Mouse (Mus musculus) liver, embryonic 11.5 days (tissue): ENCODE data around the gene Scamp2. TPM values are rescaled to one million over a fixed set of nuclear protein-coding genes. Genes with fewer than 3 reads are reported as not detected.

ENCODE experiments used
- ATAC-seq: fragments of 200-750 bp; cut with Nextera tagmentation; replicated peaks from 2 replicates; pipeline ENCODE4 v1.8.0; 2017; ENCODE audit warnings: moderate number of reproducible peaks, mild to moderate bottlenecking, moderate TSS enrichment, moderate library complexity; ENCODE audit not compliant: low FRiP score
- DNase-seq: peaks from one replicate; pipeline ENCODE4 v3.0.0-alpha.2; 2017; ENCODE audit warnings: low spot score
- H3K27ac ChIP-seq: fragments of 300-500 bp; sonication (generic); 2 replicates; pipeline ENCODE4 v1.5.1; 2014; ENCODE audit warnings: mild to moderate bottlenecking, low read depth, low read length, control low read depth
- H3K27me3 ChIP-seq: fragments of 300-500 bp; sonication (generic); replicated peaks from 2 replicates; pipeline ENCODE4 v1.6.1; 2014; ENCODE audit warnings: low read length, mixed read lengths; ENCODE audit not compliant: control insufficient read depth, insufficient read depth
- H3K36me3 ChIP-seq: fragments of 300-500 bp; sonication (generic); 2 replicates; pipeline ENCODE4 v1.6.1; 2014; ENCODE audit warnings: mild to moderate bottlenecking, low read length, moderate library complexity, mixed read lengths; ENCODE audit not compliant: control insufficient read depth, insufficient read depth
- H3K4me1 ChIP-seq: fragments of 300-500 bp; sonication (generic); replicated peaks from 2 replicates; pipeline ENCODE4 v1.6.1; 2014; ENCODE audit warnings: low read length, mixed read lengths; ENCODE audit not compliant: control insufficient read depth, insufficient read depth
- H3K4me2 ChIP-seq: fragments of 300-500 bp; sonication (generic); 2 replicates; pipeline ENCODE4 v1.6.1; 2014; ENCODE audit warnings: mild to moderate bottlenecking, control low read depth, moderate library complexity
- H3K4me3 ChIP-seq: fragments of 300-500 bp; sonication (generic); 2 replicates; pipeline ENCODE4 v1.5.1; 2014; ENCODE audit warnings: low read depth, low read length, control low read depth
- H3K9ac ChIP-seq: fragments of 300-500 bp; sonication (generic); 2 replicates; pipeline ENCODE4 v1.6.1; 2014; ENCODE audit warnings: low read depth, low read length, control low read depth
- H3K9me3 ChIP-seq: fragments of 300-500 bp; sonication (generic); 2 replicates; pipeline ENCODE4 v1.6.1; 2016; ENCODE audit warnings: low read length, inconsistent platforms, mixed read lengths; ENCODE audit not compliant: control insufficient read depth
- WGBS: fragments of 180-500 bp; shearing (Covaris S2); extraction: QIAGEN DNeasy Blood & Tissue Kit; methylation state at CpG from one replicate; pipeline ENCODE4 v1.1.7; 2014; 5-methylcytosine and 5-hydroxymethylcytosine counted together
- polyA plus RNA-seq: library from polyadenylated mRNA; unstranded; fragments of >200 nt; fragmentation: Nextera tagmentation; extraction: Ambion mirVana; gene quantifications from 2 replicates; pipeline ENCODE4 v1.2.1, GENCODE M21; 2014

Gene Scamp2
- polyA plus RNA-seq, 1 experiment from 2014 or later: 47.6 TPM

DNA sequence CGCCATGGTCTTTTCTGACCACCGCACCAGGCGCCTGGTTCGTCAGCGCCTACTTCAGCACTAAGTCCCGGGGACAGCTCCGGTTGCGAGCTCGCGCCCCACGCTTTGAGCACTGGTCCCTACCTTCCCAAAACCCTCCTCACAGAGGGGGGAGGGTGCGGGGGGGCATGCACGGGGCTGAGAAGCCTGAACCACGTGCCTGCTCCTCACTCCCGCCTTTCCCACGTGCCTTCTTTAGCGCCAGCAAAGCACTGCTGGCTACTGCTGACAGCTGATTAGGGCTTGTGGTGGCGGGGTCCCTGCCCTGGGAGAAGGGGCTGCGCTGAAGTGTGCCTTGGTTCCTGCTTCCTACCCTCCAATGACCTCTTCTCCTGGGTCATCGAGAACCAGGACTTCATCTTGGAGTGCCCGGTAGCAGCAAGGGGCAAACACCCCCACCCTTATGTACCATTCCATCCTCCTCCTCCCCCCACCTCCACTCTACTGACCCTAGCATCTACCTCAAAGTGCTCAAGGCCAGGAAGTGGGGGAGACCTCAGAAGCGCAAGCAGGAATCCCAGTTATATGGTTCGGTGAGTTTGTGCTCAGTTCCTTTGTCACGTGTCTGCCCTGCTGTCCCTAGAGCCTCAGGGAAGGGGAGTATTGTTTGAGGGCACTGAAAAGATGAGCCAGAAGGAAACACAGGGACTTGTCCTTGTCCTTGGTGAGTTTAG lies 45.6 kb downstream of the Scamp2 start, which contains the start of gene Cplx3:
Gene Cplx3, minus strand, starts transcription at position 143 of the 713 bp plus-strand sequence.
- WGBS: 7% methylated on average over 24 of the region's 24 CpGs
- Histone ChIP-seq H3K27me3 (peaks cover 25% of the 10 kb centered on the region), H3K4me3 (no peak within 1 kb of the TSS), H3K36me3 (no peaks in the 10 kb centered on the region), H3K9ac (no peak within 1 kb of the TSS), H3K4me2 (no peak within 1 kb of the TSS), H3K4me1 (peaks cover 1% of the 10 kb centered on the region), H3K9me3 (no peaks in the 10 kb centered on the region), H3K27ac (no peak within 1 kb of the TSS)
- ATAC-seq (no peak; the same call in 1 of the 2 replicates), DNase-seq (peak; percentile 67)

GRCm38 (mm10) chr9:57609803-57610202 lies 49.1 kb downstream of the Scamp2 start:
- H3K4me3 ChIP-seq: no peak overlapping the region
- ATAC-seq (no peak), DNase-seq (no peak)
- no peaks in the 10 kb centered on the region for H3K4me1 ChIP-seq
- H3K36me3 ChIP-seq: no peaks in the 10 kb centered on the region
- no peak overlapping the region for H3K27ac ChIP-seq
- WGBS: 50% methylated on average over 3 of the region's 3 CpGs
- no peak overlapping the region for H3K9ac ChIP-seq
- H3K9me3 ChIP-seq: no peaks in the 10 kb centered on the region
- H3K27me3 ChIP-seq: peaks cover 21% of the 10 kb centered on the region
- no peak overlapping the region for H3K4me2 ChIP-seq

GRCm38 (mm10) chr9:57610359-57610826 lies 49.6 kb downstream of the Scamp2 start:
- 56% methylated on average over 3 of the region's 3 CpGs for WGBS
- Histone ChIP-seq H3K4me1 (no peaks in the 10 kb centered on the region), H3K4me3 (no peak overlapping the region), H3K36me3 (no peaks in the 10 kb centered on the region), H3K27ac (no peak overlapping the region), H3K27me3 (peaks cover 17% of the 10 kb centered on the region), H3K9me3 (no peaks in the 10 kb centered on the region), H3K9ac (no peak overlapping the region), H3K4me2 (no peak overlapping the region)
- DNase-seq: no peak
- ATAC-seq: no peak

DNA sequence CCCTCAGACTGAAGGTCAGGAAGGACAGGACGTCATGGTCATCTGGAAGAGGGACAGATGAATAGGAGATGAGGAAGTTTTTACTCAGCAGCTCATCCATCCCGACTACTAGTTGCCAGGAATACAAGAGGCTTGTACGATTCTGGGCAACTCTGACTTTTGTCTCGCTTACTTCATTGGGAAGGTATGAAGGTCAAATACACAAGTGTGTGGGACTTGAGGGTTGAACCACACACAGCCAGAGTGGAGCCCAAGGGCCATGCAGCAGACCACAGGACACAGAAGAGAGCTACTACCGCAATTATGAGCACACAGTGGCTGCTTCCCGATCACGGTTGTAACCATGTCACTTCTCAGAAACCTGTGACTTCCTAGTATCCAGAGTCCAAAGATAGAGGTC lies 51.8 kb downstream of the Scamp2 start:
- H3K27me3 ChIP-seq: peaks cover 3% of the 10 kb centered on the region; the same call in 1 of the 2 replicates

GRCm38 (mm10) chr9:57613975-57614374 lies 53.2 kb downstream of the Scamp2 start:
- WGBS: 78% methylated on average over 7 of the region's 7 CpGs
- DNase-seq (no peak), ATAC-seq (no peak)
- Histone ChIP-seq H3K4me3 (no peak overlapping the region), H3K9ac (no peak overlapping the region), H3K27me3 (no peaks in the 10 kb centered on the region; the same call in 1 of the 2 replicates), H3K27ac (no peak overlapping the region), H3K4me1 (no peaks in the 10 kb centered on the region), H3K9me3 (no peaks in the 10 kb centered on the region), H3K36me3 (no peaks in the 10 kb centered on the region), H3K4me2 (no peak overlapping the region)

More for the DNA sequence above, 51.8 kb downstream of the Scamp2 start:
- Histone ChIP-seq H3K4me2 (no peak overlapping the region), H3K36me3 (no peaks in the 10 kb centered on the region), H3K4me3 (no peak overlapping the region), H3K4me1 (no peaks in the 10 kb centered on the region), H3K9ac (no peak overlapping the region), H3K27ac (no peak overlapping the region), H3K9me3 (no peaks in the 10 kb centered on the region)
- 73% methylated on average over 7 of the region's 7 CpGs for WGBS
- no peak for ATAC-seq
- DNase-seq: no peak

DNA sequence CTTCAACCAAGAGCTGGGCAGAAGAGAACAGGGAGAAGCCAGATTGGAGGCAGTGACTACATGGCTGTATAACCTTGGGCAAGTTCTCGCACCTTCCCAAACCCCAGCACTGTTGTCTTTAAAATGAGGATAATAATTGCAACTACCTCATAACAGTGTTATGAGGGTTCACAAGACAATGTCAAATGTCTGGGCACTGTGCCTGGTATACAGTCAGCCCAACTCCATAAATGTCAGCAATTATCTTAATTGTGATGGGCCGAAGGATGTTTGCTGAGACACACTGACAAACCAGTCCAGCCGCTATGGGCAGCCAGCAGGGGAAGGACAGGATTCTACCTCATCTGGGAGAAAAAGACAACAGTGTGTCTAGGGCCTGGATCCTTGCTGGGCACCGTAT lies 54.0 kb downstream of the Scamp2 start:
- no peak overlapping the region for H3K4me2 ChIP-seq
- DNase-seq: no peak
- H3K27me3 ChIP-seq: no peaks in the 10 kb centered on the region
- H3K9me3 ChIP-seq: no peaks in the 10 kb centered on the region
- H3K27ac ChIP-seq: no peak overlapping the region
- H3K4me3 ChIP-seq: no peak overlapping the region
- H3K9ac ChIP-seq: no peak overlapping the region
- WGBS: 81% methylated on average over 4 of the region's 4 CpGs
- H3K4me1 ChIP-seq: no peaks in the 10 kb centered on the region
- H3K36me3 ChIP-seq: no peaks in the 10 kb centered on the region
- no peak for ATAC-seq

DNA sequence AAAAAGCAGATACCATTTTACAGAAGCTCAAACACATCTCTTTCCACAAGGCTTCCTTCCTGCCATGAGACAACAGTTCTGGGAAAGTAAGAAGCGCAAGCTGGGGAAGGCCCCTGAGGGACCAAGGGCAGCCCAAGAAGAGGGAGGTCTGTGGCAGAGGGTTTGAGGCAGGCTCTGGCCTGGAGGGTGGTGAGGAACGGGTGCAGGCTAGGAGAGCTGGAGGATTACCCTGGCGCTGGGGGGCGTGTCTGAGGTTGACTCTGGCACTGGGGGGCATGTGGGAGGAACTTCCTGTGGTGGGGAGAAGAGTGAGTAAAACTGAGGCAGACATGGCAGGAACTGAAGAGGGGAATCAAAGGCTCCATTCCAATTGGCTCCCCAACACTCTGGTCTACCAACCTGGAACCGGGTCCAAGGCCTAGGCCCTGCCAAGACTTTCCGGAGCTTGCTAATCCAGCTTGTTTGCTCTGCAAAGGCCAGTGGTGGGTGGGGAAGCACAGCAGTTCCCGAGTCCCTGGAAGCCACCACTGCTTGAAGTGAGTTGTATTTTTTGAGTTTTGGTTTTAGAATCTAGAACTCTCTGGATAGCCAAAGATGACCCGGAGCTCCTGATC lies 56.9 kb downstream of the Scamp2 start:
- H3K27me3 ChIP-seq: no peaks in the 10 kb centered on the region
- H3K9me3 ChIP-seq: no peaks in the 10 kb centered on the region
- H3K4me2 ChIP-seq: no peak overlapping the region
- 63% methylated on average over 8 of the region's 8 CpGs for WGBS
- no peak overlapping the region for H3K4me3 ChIP-seq
- ATAC-seq (no peak; the same call in 1 of the 2 replicates), DNase-seq (no peak)
- no peak overlapping the region for H3K9ac ChIP-seq
- no peaks in the 10 kb centered on the region for H3K36me3 ChIP-seq
- no peaks in the 10 kb centered on the region for H3K4me1 ChIP-seq
- H3K27ac ChIP-seq: no peak overlapping the region

- no peaks in the 10 kb centered on the region for H3K9me3 ChIP-seq
- no peak overlapping the region for H3K4me2 ChIP-seq
- no peak for ATAC-seq
- H3K27ac ChIP-seq: no peak overlapping the region
- H3K36me3 ChIP-seq: no peaks in the 10 kb centered on the region
- 66% methylated on average over 8 of the region's 8 CpGs for WGBS
- no peaks in the 10 kb centered on the region for H3K4me1 ChIP-seq
- DNase-seq: no peak
- no peak overlapping the region for H3K9ac ChIP-seq
- H3K27me3 ChIP-seq: no peaks in the 10 kb centered on the region
- no peak overlapping the region for H3K4me3 ChIP-seq
These were observed 58.1 kb downstream of the Scamp2 start for GRCm38 (mm10) chr9:57618854-57619253.

DNA sequence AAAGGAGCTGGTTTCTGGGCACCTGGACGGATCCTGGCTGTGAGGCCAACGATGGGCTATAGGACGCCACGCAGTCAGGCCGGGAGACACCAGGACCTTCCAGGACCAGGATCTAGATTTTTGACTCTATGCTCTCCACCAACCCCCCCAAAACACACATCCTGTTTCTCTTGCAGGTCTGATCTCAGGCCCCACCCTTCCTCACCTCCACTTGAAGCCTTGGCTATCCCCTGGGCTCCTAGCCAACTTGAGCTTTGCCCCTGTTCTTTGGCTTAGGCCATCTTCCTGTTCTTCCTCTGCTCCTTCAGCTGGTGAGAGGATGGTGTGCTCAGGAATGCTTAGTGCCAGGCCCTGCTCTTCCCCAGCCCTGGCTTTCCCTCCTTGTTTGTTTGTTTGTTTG lies 59.9 kb downstream of the Scamp2 start, which contains the start of gene Lman1l:
Gene Lman1l, minus strand, starts transcription at position 101 of the 400 bp plus-strand sequence.
- Histone ChIP-seq H3K36me3 (peaks cover 3% of the 10 kb centered on the region; the same call in 1 of the 2 replicates), H3K27me3 (no peaks in the 10 kb centered on the region), H3K27ac (no peak within 1 kb of the TSS), H3K9me3 (no peaks in the 10 kb centered on the region), H3K4me2 (no peak within 1 kb of the TSS), H3K4me3 (no peak within 1 kb of the TSS), H3K9ac (no peak within 1 kb of the TSS), H3K4me1 (no peaks in the 10 kb centered on the region)
- ATAC-seq (no peak), DNase-seq (no peak)
- 91% methylated on average over 5 of the region's 5 CpGs for WGBS
